Mouse (Mus musculus) ES-Bruce4 (cell line): Measurements from ENCODE around the gene Arid1b.

Experiments
- CTCF ChIP-seq: IDR thresholded peaks from one replicate; pipeline ENCODE4 v1.8.1; 2011; ENCODE audit warnings: low read depth, low read length
- EP300 ChIP-seq: IDR thresholded peaks from 2 replicates; pipeline ENCODE4 v1.6.1; 2011; ENCODE audit warnings: low read depth, low read length; ENCODE audit not compliant: insufficient read depth
- POLR2A ChIP-seq: IDR thresholded peaks from one replicate; pipeline ENCODE4 v1.8.1; 2011; ENCODE audit warnings: low read length; ENCODE audit not compliant: insufficient read depth

GRCm38 (mm10) chr17:5218955-5219557 lies 224.9 kb downstream of the Arid1b start:
- TF ChIP-seq POLR2A = no peak
- no peak for TF ChIP-seq CTCF
- no peak for TF ChIP-seq EP300
